9 mouse cellular contexts compared by ENCODE assay signal in the genomic region with DNA sequence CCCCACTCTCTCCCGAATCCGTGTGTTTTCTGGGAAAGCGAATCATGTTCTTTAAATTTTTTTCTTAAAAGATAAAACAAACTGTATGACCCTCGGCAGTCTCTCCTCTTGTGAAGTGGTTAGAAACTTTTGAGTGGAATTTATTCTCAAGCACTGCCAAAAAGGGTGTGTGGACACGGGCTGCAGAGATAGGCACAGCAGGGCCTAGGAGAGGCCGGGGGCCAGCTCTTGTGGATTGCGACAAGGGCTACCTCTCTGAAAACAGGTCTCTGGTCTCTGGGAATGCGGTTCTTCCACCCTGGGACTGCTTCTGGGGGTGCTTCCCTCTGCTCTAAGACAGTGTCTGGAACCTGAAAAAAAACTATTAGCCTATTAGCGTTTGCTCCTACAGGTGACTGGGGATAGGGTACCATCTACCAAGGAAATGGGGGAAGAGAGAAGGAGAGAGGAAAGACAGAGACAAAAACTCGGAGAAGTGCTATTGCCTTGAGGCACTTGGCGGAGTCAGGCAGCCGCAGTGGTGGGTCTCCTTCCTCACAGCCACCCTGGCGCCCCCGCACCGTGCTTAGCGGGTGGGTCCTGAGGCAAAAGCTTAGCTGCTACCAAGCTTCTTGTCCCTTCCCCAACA. TPM values are rescaled to one million over a fixed set of nuclear protein-coding genes. Genes with fewer than 3 reads are reported as not detected.
A peak's percentile ranks its signal among the peaks of the same experiment; 100 is the strongest.
DNase-seq lines count a peak whose midpoint lies in the region; ATAC-seq and TF ChIP-seq lines count a peak whose summit lies in the region.
"Had no signal": no experiment of that assay in that cellular context is flagged by ENCODE, and none has a peak within 500 bp of the region (broad histone marks: within the 10 kb centered on the region; RNA-seq: fewer than 3 reads in every experiment).

No protein-coding gene starts in this region.

- 31% methylated on average over 16 of the region's 16 CpGs for WGBS in spleen, adult 2 months
- WGBS in heart, embryonic 15.5 days: 22% methylated on average over 16 of the region's 16 CpGs
- WGBS in lung, embryonic 14.5 days: 7% methylated on average over 16 of the region's 16 CpGs

- no peak for DNase-seq in spleen, adult 2 months (ENCODE audit: low read depth in 1 of 2, low spot score in 2 of 2)
- DNase-seq in spleen, postnatal 36 days (ENCODE audit: low spot score in 2 of 2): no peak
- no peak for DNase-seq in lung, embryonic 14.5 days
- DNase-seq in spleen, adult 18-20 months: no peak
- DNase-seq in adrenal gland, postnatal 14 days: no peak
- DNase-seq in adrenal gland, postnatal 36 days: no peak
- DNase-seq: cerebellum, postnatal 10 days; right cerebral cortex, postnatal 14 days had no signal

- H3K4me1 ChIP-seq in spleen, adult 2 months (ENCODE audit: control insufficient read depth, insufficient read depth, insufficient read length): peaks cover 15% of the 10 kb centered on the region
- peaks cover 38% of the 10 kb centered on the region for H3K4me1 ChIP-seq in heart, embryonic 15.5 days (replicated peaks)
- peaks cover 11% of the 10 kb centered on the region; the same call in 1 of the 2 replicates for H3K4me1 ChIP-seq in lung, embryonic 14.5 days (ENCODE audit: insufficient read depth)

- no peak overlapping the region for H3K27ac ChIP-seq in spleen, adult 2 months (ENCODE audit: insufficient read depth, low read length)
- no peak overlapping the region for H3K27ac ChIP-seq in heart, embryonic 15.5 days
- peak overlapping the region; percentile 11; the same call in 1 of the 2 replicates for H3K27ac ChIP-seq in lung, embryonic 14.5 days (ENCODE audit: low read depth)

- ATAC-seq in heart, embryonic 15.5 days (replicated peaks; ENCODE audit: insufficient number of reproducible peaks, insufficient read depth, low FRiP score, low read depth): no peak
- ATAC-seq in lung, embryonic 14.5 days (ENCODE audit: insufficient read depth): no peak

- H3K4me2 ChIP-seq in heart, embryonic 15.5 days: peak overlapping the region; percentile 99
- H3K4me2 ChIP-seq in lung, embryonic 14.5 days: peak overlapping the region; percentile 94

- no peak for TF ChIP-seq CTCF in spleen, adult 2 months (IDR thresholded peaks at IDR 0.05; ENCODE audit: extremely low read depth, insufficient read depth, insufficient read length, insufficient replicate concordance)
- TF ChIP-seq CTCF in lung, embryonic 14.5 days (IDR thresholded peaks at IDR 0.05; ENCODE audit: low read depth): no peak

- no peaks in the 10 kb centered on the region for H3K36me3 ChIP-seq in spleen, adult 2 months (ENCODE audit: control insufficient read depth, insufficient read depth, low read length)
- H3K36me3 ChIP-seq in heart, embryonic 15.5 days: no peaks in the 10 kb centered on the region
- H3K36me3 ChIP-seq in lung, embryonic 14.5 days (ENCODE audit: insufficient read depth): no peaks in the 10 kb centered on the region

- peak overlapping the region; percentile 15 for H3K9ac ChIP-seq in heart, embryonic 15.5 days
- H3K9ac ChIP-seq in lung, embryonic 14.5 days: peak overlapping the region; percentile 66

- peak overlapping the region; percentile 20; the same call in 1 of the 2 replicates for H3K4me3 ChIP-seq in spleen, adult 2 months (ENCODE audit: extremely low read depth, insufficient read depth, insufficient read length)
- peak overlapping the region; percentile 70 for H3K4me3 ChIP-seq in heart, embryonic 15.5 days
- peak overlapping the region; percentile 58 for H3K4me3 ChIP-seq in lung, embryonic 14.5 days (ENCODE audit: low read depth, low read length)

- H3K9me3 ChIP-seq in heart, embryonic 15.5 days (replicated peaks): no peaks in the 10 kb centered on the region
- H3K9me3 ChIP-seq in lung, embryonic 14.5 days (ENCODE audit: low read depth, low read length): no peaks in the 10 kb centered on the region

- H3K27me3 ChIP-seq in spleen, adult 2 months (ENCODE audit: control insufficient read depth, insufficient read depth, low read length): peaks cover 35% of the 10 kb centered on the region
- H3K27me3 ChIP-seq in heart, embryonic 15.5 days: peaks cover 20% of the 10 kb centered on the region
- peaks cover 25% of the 10 kb centered on the region for H3K27me3 ChIP-seq in lung, embryonic 14.5 days (ENCODE audit: insufficient read depth, low read length)

- no peak for TF ChIP-seq POLR2A in spleen, adult 2 months (IDR thresholded peaks at IDR 0.05; ENCODE audit: low read depth, low read length)

RNA-seq across cellular contexts. Expression of a gene that starts 1.9 kb away (rescaled TPM):
- 6.1 and 6.5 TPM in 2 replicates for polyA plus RNA-seq in spleen, adult 2 months (2012; rRNA removed)
- polyA plus RNA-seq in heart, embryonic 15.5 days (2015; fragmentation: Nextera tagmentation; extraction: Ambion mirVana): 7.5 and 8.7 TPM in 2 replicates
- polyA plus RNA-seq in lung, embryonic 14.5 days (2014; fragmentation: Nextera tagmentation; extraction: Ambion mirVana): 9.9 and 10.8 TPM in 2 replicates
- total RNA-seq in adrenal gland, postnatal 14 days (2021): 43.7 and 46.6 TPM in 2 replicates
- 10 to 100 TPM; 36.7 to 37.9 TPM for total RNA-seq in adrenal gland, postnatal 36 days (2021)

Comparison
In these comparisons a context has a peak if more than half of its experiments do, and no peak if none do; other contexts are left out.
1. H3K4me3 ChIP-seq: peak in every context shown above with its lines; median percentile 70 in heart, embryonic 15.5 days; 58 in lung, embryonic 14.5 days; 20 in spleen, adult 2 months.